Mouse (Mus musculus): Measurements from ENCODE around the gene Mrpl18. TPM values are rescaled to one million over a fixed set of nuclear protein-coding genes. Genes with fewer than 3 reads are reported as not detected.

Mrpl18 gene
- polyA plus RNA-seq, 1 experiment from 2014 or later, result 101 TPM

- WGBS, result 0% methylated on average over 40 of the region's 40 CpGs
- TF ChIP-seq CTCF (IDR thresholded peaks at IDR 0.05; ENCODE audit: low read depth) (no peak), EP300 (optimal IDR thresholded peaks at IDR 0.05) (no peak)
- peak; percentile 77 for ATAC-seq (ENCODE audit: low FRiP score, low TSS enrichment)
- Histone ChIP-seq H3K36me3 (ENCODE audit: control insufficient read depth, insufficient read depth, low read length) (peaks cover 13% of the 10 kb centered on the region), H3K4me2 (replicated peaks; ENCODE audit: low read depth) (peak overlapping the region; percentile 77), H3K4me3 (ENCODE audit: low read depth, low read length) (peak overlapping the region; percentile 61), H3K4me1 (replicated peaks; ENCODE audit: control insufficient read depth, insufficient read depth) (peaks cover 4% of the 10 kb centered on the region; the same call in 1 of the 2 replicates), H3K9me3 (ENCODE audit: control insufficient read depth, low read length) (no peaks in the 10 kb centered on the region), H3K9ac (ENCODE audit: low read length) (peak overlapping the region; percentile 86), H3K27me3 (ENCODE audit: control insufficient read depth, insufficient read depth, low read length) (no peaks in the 10 kb centered on the region), H3K27ac (replicated peaks) (peak overlapping the region; percentile 97)
- peak; percentile 77 for DNase-seq (ENCODE audit: low spot score)
These were observed 639 bp upstream of the Mrpl18 start for GRCm38 (mm10) chr17:12916588-12917380.

- Histone ChIP-seq H3K36me3 (ENCODE audit: control insufficient read depth, insufficient read depth, low read length) (peaks cover 9% of the 10 kb centered on the region), H3K4me3 (ENCODE audit: low read depth, low read length) (peak within 1 kb of the TSS; percentile 61), H3K9me3 (ENCODE audit: control insufficient read depth, low read length) (no peaks in the 10 kb centered on the region), H3K9ac (ENCODE audit: low read length) (peak within 1 kb of the TSS; percentile 86), H3K4me1 (replicated peaks; ENCODE audit: control insufficient read depth, insufficient read depth) (peaks cover 4% of the 10 kb centered on the region; the same call in 1 of the 2 replicates), H3K4me2 (replicated peaks; ENCODE audit: low read depth) (peak within 1 kb of the TSS; percentile 81), H3K27me3 (ENCODE audit: control insufficient read depth, insufficient read depth, low read length) (no peaks in the 10 kb centered on the region), H3K27ac (replicated peaks) (peak within 1 kb of the TSS; percentile 97)
- no peak for TF ChIP-seq EP300 (optimal IDR thresholded peaks at IDR 0.05)
- no peak for TF ChIP-seq CTCF (IDR thresholded peaks at IDR 0.05; ENCODE audit: low read depth)
- ATAC-seq (ENCODE audit: low FRiP score, low TSS enrichment), result no peak
- DNase-seq (ENCODE audit: low spot score), result no peak
- under 1% methylated on average over 18 of the region's 18 CpGs for WGBS
These were observed 661 bp downstream of the Mrpl18 start, which contains the start of gene Tcp1 for GRCm38 (mm10) chr17:12915488-12915880. Gene Tcp1, plus strand, starts transcription at chr17:12915701.

- 85% methylated on average over 8 of the region's 8 CpGs for WGBS
- TF ChIP-seq EP300 (optimal IDR thresholded peaks at IDR 0.05), result no peak
- no peak for TF ChIP-seq CTCF (IDR thresholded peaks at IDR 0.05; ENCODE audit: low read depth)
- no peak for ATAC-seq (ENCODE audit: low FRiP score, low TSS enrichment)
These were observed 5.8 kb downstream of the Mrpl18 start for GRCm38 (mm10) chr17:12910391-12910790.

GRCm38 (mm10) chr17:12909361-12910280 is 6.5 kb downstream of the Mrpl18 start, which contains the start of gene Pnldc1:
Gene Pnldc1, minus strand, starts transcription at chr17:12910230.
- H3K9ac ChIP-seq (ENCODE audit: low read length), result no peak within 1 kb of the TSS
- H3K9me3 ChIP-seq (ENCODE audit: control insufficient read depth, low read length), result no peaks in the 10 kb centered on the region
- H3K4me1 ChIP-seq (replicated peaks; ENCODE audit: control insufficient read depth, insufficient read depth), result no peaks in the 10 kb centered on the region
- WGBS, result 75% methylated on average over 35 of the region's 35 CpGs
- TF ChIP-seq EP300 (optimal IDR thresholded peaks at IDR 0.05) (no peak), CTCF (IDR thresholded peaks at IDR 0.05; ENCODE audit: low read depth) (no peak)
- no peak within 1 kb of the TSS for H3K4me2 ChIP-seq (replicated peaks; ENCODE audit: low read depth)
- no peak within 1 kb of the TSS for H3K4me3 ChIP-seq (ENCODE audit: low read depth, low read length)
- DNase-seq (ENCODE audit: low spot score) (no peak), ATAC-seq (ENCODE audit: low FRiP score, low TSS enrichment) (no peak; the same call in 1 of the 2 replicates)
- no peaks in the 10 kb centered on the region for H3K27me3 ChIP-seq (ENCODE audit: control insufficient read depth, insufficient read depth, low read length)
- H3K36me3 ChIP-seq (ENCODE audit: control insufficient read depth, insufficient read depth, low read length), result no peaks in the 10 kb centered on the region; the same call in none of the 2 replicates
- H3K27ac ChIP-seq (replicated peaks), result no peak within 1 kb of the TSS

More at GRCm38 (mm10) chr17:12910391-12910790, 5.8 kb downstream of the Mrpl18 start:
- Histone ChIP-seq H3K27ac (replicated peaks) (no peak overlapping the region), H3K9me3 (ENCODE audit: control insufficient read depth, low read length) (no peaks in the 10 kb centered on the region), H3K4me3 (ENCODE audit: low read depth, low read length) (no peak overlapping the region), H3K4me1 (replicated peaks; ENCODE audit: control insufficient read depth, insufficient read depth) (peaks cover 2% of the 10 kb centered on the region; the same call in 1 of the 2 replicates), H3K27me3 (ENCODE audit: control insufficient read depth, insufficient read depth, low read length) (no peaks in the 10 kb centered on the region), H3K36me3 (ENCODE audit: control insufficient read depth, insufficient read depth, low read length) (no peaks in the 10 kb centered on the region; the same call in none of the 2 replicates), H3K9ac (ENCODE audit: low read length) (no peak overlapping the region), H3K4me2 (replicated peaks; ENCODE audit: low read depth) (no peak overlapping the region)
- DNase-seq (ENCODE audit: low spot score), result no peak

DNA sequence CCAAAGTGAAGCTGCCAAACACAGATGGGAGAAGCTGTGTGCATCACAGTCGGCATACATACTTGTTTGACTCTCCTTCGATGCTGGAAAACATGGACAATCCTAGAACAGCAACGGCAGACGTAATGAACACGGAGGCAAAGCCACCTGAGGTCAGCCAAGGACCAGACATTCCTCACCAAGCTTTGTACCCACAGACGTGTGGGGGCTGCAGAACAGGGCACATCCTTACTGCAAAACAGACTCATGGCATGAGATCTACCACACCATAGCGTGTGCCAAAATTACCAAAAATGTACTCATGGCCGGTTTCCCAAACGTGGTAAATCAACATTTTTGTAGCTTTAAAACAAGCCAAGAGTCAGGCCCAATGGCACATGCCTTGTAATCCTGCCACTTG is 9.7 kb downstream of the Mrpl18 start:
- TF ChIP-seq CTCF (IDR thresholded peaks at IDR 0.05; ENCODE audit: low read depth) (no peak), EP300 (optimal IDR thresholded peaks at IDR 0.05) (no peak)
- no peak overlapping the region for H3K4me3 ChIP-seq (ENCODE audit: low read depth, low read length)
- H3K27ac ChIP-seq (replicated peaks), result no peak overlapping the region
- H3K36me3 ChIP-seq (ENCODE audit: control insufficient read depth, insufficient read depth, low read length), result no peaks in the 10 kb centered on the region; the same call in 1 of the 2 replicates
- no peaks in the 10 kb centered on the region for H3K27me3 ChIP-seq (ENCODE audit: control insufficient read depth, insufficient read depth, low read length)
- DNase-seq (ENCODE audit: low spot score), result no peak
- no peak for ATAC-seq (ENCODE audit: low FRiP score, low TSS enrichment)
- WGBS, result 72% methylated on average over 9 of the region's 9 CpGs
- no peaks in the 10 kb centered on the region for H3K4me1 ChIP-seq (replicated peaks; ENCODE audit: control insufficient read depth, insufficient read depth)
- no peak overlapping the region for H3K4me2 ChIP-seq (replicated peaks; ENCODE audit: low read depth)
- H3K9ac ChIP-seq (ENCODE audit: low read length), result no peak overlapping the region
- H3K9me3 ChIP-seq (ENCODE audit: control insufficient read depth, low read length), result no peaks in the 10 kb centered on the region
